Mouse (Mus musculus) embryo, embryonic 11 days (tissue): Measurements from ENCODE around the gene Eif4g2.

Experiments
- DNase-seq: peaks from one replicate; pipeline ENCODE4 v3.0.0-alpha.2; 2015

The Eif4g2 gene

DNA sequence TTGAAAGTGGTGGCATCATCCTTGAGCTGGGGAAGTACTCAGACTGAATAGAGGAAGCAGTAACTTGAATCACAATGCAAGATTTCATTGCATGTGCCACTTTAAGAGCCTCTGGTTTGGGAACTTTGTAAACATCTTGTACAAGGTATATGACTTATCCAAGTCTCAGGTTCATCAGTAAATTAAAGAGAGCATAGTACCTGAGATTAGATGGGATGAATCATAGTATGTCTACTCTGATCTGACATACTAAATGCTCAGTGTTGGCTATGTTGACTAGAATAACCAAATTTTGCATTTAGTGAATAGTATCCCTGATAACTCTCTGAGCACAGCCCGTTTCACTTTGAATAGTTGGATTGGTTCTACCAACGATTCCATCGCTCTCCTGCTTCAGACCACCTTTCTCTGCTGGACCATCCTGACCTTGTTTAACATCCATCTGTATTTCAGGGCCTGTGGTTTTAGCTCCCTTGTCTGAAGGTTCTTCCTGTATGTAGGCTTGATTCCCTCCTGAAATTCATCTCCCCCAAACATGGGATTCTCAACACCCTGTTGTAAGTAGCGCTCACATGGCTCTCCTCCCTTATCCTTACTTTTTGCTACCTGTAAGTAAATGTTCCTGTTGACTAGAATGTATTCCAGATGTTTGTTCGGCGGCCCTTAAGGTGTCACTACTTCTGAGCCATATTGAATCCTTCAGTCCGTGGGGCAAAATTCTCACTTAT lies 13.2 kb downstream of the Eif4g2 start:
- peak; percentile 36 for DNase-seq

GRCm38 (mm10) chr7:111068181-111068580 lies 14.6 kb downstream of the Eif4g2 start:
- no peak for DNase-seq

DNA sequence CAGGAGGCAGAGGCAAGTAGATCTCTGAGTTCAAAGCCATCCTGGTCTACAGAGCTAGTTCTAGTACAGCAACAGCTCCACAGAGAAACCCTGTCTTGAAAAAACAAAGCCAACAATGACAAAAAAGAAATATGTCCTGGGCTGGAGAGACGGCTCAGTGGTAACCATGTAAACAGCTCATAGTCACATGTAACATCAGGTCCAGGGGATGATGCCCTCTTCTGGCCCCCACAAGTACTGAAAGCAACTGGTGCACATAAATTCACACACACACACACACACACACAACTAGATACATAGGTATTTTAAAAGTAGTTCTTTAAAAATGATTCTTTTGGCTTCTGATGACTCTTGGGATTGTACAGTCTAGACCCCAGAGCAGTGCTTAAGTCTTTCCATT lies 19.9 kb downstream of the Eif4g2 start:
- DNase-seq, result no peak

- no peak for DNase-seq
Measured at GRCm38 (mm10) chr7:111059527-111059926, 23.3 kb downstream of the Eif4g2 start.

- no peak for DNase-seq
Measured at GRCm38 (mm10) chr7:111055984-111056657, 26.7 kb downstream of the Eif4g2 start.

DNA sequence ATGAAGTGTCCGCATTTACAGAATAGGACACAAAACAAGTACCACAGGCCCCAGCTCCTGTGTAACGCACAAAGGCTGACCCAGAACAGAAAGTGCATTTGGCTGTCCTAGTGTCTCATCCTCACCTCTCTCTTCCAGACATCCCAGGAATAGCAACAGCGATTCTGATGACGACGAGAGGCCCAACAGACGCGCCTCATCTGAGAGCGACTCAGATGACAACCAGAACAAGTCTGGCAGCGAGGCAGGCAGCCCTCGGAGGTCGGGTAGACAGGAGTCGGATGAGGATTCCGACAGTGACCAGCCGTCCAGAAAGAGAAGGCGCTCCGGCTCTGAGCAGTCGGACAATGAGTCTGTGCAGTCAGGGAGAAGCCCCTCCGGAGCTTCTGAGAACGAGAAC lies 27.6 kb downstream of the Eif4g2 start:
- no peak for DNase-seq

DNA sequence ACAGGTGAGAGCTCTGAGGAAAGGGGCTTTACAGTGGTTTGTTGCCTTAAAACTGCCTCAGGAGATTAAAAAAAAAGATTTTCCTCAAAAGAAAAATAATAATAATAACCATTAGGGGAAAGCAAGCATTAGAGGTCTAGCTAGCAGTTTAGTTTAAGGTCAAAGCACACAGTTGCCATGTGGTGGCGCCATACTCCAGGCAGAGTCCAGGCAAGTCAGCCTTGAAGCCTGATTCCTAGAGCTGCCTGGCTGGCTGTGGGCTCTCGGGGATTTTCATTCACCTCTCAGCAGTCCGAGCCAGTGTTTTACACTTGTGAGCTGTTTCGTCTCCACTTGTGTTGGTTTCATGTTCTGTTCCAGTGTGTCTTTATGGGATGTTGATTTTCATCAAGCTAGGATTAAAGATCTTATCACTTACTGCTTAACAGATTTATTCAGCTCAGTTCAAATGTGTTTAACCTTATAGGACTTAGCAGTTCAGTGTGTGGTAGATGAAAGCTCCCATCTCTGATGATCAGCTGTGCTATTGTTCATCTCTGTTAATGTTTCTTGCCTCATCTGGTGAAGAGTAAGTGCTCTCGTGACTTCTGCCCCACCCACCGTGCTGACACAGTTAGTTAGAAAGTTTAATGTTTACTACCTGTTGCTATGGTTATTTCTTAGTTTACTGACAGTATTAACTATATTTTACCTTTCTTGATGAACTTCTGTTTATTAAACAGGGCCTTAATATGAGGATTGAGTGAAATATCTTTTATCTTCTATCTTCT lies 33.0 kb downstream of the Eif4g2 start:
- peak; percentile 68 for DNase-seq

DNA sequence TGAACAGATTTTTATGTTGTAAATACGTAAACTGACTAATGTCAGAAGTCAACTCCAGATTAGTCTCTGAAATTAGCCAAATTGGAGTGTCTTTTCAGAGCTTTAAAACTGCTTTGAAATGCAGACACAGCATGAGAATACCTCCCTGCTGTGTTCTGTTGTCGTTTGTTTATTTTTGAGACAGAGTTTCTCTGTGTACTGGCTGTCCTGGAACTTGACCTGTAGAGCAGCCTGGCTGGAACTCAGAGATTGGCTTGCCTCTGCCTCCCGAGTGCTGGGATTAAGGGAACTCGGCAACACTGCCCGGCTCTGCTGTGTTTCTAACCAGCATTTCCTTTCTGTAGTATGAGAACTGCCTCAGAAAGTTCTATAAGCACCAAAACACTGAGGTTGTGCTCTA lies 33.9 kb downstream of the Eif4g2 start:
- no peak for DNase-seq

- no peak for DNase-seq
Measured at GRCm38 (mm10) chr7:111029046-111029553, 53.7 kb downstream of the Eif4g2 start.

DNA sequence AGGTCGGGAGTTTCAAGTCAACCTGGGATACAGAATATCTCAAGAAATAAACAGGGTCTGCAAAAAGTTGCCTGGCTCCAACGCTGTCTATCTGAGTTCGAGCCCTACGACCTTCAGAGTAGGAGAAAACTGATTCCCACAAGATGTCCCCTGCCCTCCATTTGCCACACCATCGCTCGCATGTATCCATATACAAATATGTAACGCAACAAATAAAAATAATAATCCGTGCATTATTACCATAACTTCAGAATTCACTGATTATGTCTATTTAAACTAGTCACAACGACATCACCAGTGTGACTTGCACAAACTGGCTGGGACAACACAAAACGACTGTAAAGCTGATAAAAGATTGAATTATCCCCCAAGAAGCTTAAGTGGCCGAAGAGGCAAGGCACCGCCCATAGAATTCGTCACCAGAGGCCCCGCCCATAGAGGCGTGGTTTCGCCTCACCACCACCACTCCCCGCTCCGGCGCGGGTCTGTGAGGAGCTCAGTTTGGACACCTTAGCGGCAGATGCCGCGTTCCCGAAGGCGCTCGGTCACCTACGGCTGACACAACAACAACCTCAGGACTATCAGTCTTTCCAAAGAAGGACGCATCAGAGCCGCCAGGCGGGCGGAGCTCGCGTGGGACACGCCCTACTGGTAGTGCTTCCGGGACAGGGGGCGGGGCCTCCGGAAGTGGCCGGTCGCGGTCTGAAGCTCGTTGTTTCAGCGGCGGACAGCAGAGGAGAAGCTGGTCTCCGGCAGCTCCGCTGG lies 54.4 kb downstream of the Eif4g2 start, which contains the start of gene Ctr9:
Ctr9 (plus strand) TSS at position 671 of the 765 bp plus-strand sequence.
- peak; percentile 94 for DNase-seq

GRCm38 (mm10) chr7:111024912-111025311 lies 57.9 kb downstream of the Eif4g2 start:
- DNase-seq, result no peak

DNA sequence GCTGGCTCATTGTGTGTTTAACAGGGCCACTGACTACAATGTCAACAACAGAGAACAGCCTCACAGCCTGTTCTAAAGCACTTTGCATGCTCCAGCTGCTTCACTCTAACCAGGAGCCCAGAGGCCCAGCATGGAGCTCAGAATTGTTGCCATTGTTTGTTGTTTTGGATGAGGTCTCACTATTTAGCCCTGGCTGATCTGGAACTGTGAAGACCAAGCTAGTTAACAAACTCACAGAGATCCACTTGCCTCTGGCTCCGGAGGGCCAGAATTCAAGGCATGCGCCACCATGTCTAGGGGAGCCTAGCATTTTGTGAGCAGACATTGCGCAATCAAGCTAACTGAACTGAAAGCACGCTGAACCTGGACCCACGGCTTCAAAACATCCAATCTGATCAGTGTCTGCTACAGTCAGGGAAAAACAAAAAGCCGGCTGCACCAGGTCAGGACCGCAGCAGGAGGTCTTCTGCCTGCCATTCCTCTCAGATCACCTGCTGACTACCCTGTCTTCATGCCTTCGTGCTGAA lies 58.7 kb downstream of the Eif4g2 start:
- peak; percentile 42 for DNase-seq

DNA sequence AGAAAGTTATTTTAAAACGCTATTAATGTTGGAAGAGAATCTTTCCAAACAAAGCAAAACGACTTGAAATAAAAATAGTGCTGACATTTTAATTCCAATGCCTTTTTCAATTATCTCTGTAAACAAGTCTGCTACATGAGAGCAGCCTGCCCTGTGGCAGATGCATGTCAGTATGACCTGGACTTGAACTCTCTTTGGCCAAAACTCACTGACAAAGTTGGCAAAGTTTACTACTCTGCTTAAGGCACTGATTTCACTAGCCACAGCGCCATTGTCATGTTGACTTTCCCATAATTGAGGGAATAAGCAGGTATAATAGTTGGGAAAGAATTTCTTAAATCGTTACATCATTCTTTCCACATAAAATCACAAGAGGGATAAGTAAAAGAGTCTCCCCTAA lies 62.0 kb downstream of the Eif4g2 start:
- no peak for DNase-seq
